Mouse (Mus musculus) inflammation-experienced regulatory T-cells, adult 16 weeks (primary cell): Measurements from ENCODE around the gene Gls2. TPM values are rescaled to one million over a fixed set of nuclear protein-coding genes. Genes with fewer than 3 reads are reported as not detected.

Experiments used
- polyA plus RNA-seq: library from polyadenylated mRNA; unstranded; fragments of 100-300 nt; shearing (Covaris generic); gene quantifications from one replicate; pipeline ENCODE4 v1.2.1, GENCODE M21; 2017

Gene Gls2
- polyA plus RNA-seq, result 0.48 TPM

DNA sequence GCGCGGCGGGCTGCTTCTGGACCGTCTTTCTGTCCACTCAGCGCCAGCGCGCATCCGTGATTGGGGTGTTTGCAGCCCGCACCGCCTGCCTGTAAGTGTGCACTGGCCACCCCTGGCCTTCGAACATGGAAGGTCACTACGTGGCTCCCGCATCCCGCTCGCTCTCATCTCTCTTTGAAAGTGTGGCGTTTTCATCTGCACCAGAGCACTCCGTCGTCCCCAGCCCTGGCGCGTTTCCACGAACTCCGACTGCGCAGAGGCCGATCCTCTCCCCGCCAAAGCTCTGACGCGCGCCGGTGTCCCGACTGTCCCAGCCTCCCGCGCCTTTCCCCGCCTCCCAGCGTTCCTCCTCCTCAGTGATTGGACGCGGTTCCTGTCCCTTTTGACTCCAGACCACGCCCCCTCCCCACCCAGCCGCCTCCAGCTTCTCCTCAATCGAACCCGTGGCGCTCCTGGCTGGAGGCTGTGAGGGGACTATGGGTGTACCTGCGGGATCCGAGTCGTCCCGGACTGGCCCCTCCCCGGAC, at the start of gene Gls2:
Gene Gls2 (plus strand): TSS at position 434 of the 527 bp plus-strand sequence.

DNA sequence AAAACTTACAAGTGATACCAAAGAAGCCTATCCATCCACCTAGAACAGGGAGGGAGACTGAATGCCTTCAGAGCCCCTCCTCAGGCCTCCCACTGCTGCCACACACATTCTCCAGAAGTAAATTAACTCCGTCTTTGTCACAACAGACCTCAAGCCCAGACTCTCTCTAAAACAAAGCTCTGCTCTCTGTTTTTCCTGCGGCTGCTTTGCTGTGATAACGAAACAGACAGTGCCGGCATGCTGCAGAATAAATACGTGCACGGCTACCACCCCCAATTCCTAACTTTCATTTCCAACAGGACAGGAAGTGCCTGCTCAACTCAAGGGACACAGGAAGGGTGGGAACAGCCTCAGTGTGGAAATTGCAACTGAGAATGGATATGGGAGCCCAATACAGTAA, 14.3 kb upstream of the Gls2 start, which contains the start of gene Rbms2:
Gene Rbms2 (minus strand): TSS at position 309 of the 400 bp plus-strand sequence.

DNA sequence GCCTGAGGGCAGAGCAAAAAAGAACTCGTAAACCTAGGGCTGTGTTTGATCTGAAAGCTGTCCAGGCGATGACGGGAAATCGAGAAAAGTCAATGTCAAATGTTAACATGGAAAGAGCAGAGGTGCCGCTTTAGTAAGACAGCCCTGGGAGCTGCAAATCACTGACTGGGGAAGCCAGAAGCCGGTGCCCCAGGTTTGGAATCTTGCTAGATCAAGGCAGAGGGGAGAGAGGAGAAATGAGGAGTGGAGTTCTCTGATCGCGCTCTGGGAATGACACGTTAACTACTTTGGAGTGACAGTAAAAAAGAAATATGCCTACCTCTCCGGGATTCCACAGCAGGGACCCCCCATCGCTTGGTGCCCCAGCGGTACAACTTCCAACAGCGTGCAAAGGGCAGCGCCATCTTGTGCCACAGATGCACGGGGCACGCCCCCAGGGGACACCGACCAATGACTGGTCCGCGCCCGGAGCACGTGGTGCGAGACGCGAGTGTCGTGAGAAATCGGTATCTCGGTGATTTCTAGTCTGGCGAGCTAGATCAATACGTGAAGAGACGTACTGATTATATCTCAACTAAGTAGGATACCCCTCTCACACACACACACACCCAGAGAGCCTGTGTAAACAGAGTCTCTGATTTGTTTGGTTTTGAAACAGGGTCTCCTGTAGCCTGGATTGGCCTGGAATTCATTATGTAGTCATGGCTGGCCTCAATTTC, 17.3 kb downstream of the Gls2 start, which contains the start of gene Spryd4:
Gene Spryd4 (minus strand): TSS at position 418 of the 719 bp plus-strand sequence.

DNA sequence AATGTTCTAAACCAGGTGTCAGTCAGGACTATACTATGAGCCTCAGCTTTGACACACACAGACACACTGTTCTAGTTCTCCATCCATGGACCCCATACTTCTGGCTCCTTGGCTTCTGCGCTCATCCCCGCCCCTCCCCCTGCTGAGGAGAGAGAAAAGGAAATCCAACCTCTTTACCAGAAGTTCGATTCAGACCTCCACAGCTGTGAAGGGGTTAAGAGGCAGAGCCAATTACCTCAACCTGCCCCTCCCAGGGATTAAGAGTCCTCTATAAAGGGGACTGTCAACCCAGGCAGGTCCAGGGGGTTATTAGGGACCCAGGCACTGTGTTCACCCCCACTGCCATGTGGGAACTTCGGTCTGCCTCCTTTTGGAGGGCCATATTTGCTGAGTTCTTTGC, 31.3 kb downstream of the Gls2 start, which contains the start of gene Mip:
Gene Mip (plus strand): TSS at position 301 of the 400 bp plus-strand sequence.

DNA sequence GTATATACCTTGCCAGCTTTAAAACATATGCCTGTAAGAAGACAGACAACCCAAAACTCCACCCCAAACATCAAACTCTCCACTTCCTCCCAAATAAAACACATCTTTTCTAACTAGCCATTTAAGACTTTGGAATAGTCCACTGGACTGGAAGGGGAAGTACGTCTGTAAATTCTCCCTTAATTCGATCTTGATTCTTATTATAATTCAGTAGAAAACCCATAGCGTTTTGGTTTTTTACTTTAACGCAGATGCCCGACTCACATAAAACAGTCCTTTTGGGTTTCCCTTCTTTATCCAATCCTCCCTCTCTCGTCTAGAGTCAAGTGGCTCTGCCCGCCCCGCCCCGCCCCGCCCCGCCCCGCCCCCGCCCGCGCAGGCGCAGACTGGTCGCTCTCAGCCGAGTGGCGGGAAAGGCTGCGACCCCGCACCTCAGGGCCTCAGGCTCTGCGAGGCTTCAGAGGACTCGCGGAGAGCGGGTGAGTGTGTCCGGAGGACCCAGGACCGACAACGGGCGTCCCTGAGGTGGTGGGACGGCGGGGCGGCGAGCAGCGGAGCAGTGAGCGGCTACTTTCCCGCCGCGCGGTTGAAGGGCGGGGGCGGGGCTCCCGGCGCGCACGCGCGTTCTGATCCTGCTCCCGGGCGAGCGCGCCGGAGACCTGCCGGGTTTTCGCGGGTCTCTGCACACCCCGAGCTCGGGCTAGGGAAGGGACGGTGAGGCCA, 37.6 kb downstream of the Gls2 start, which contains the start of gene Timeless:
Gene Timeless (plus strand): TSS at position 369 of the 723 bp plus-strand sequence.

DNA sequence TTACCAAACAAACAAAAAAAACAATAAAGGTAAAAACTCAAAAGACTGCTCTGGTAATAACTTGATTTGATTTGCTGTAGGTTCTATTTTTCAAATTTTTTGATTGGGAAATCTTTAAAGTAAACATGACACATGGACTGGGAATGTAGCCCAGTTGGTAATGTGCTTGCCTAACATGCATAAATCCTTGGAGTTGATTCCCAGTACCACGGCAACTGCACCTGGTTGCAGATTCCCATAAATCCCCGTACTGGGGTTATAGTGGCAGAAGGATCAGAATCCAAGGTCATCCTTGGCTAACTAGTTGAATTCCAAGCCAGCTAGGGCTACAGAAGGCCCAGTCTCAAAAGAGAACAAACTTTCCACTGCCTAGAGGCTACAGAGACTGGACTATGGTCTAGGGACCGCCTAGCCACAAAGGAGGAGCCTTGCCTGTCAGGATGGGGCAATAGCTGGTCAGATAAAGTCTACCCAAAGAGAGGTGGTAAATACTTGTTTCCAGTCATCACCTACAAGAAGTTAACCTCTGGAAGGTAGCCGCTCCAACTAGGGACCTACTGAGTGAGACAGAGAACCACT, 59.5 kb downstream of the Gls2 start, which contains the start of gene Apon:
Gene Apon (plus strand): TSS at position 420 of the 579 bp plus-strand sequence.

Other genes starting within 250 kb of the Gls2 start
- gene Hsd17b6, start 186.8 kb upstream of the Gls2 start, polyA plus RNA-seq, result not detected
- gene Prim1, start 179.3 kb upstream of the Gls2 start, polyA plus RNA-seq, result 20.1 TPM
- gene Naca, start 158.9 kb upstream of the Gls2 start, polyA plus RNA-seq, result 504 TPM
- gene Ptges3, start 135.5 kb upstream of the Gls2 start, polyA plus RNA-seq, result 96.7 TPM
- gene Atp5b, start 111.2 kb upstream of the Gls2 start, polyA plus RNA-seq, result 1,266 TPM
- gene Baz2a, start 102.9 kb upstream of the Gls2 start, polyA plus RNA-seq, result 88.0 TPM
- gene Rbms2, start 14.2 kb upstream of the Gls2 start, polyA plus RNA-seq, result 35.0 TPM
- 15.4 TPM for gene Spryd4, start 17.4 kb downstream of the Gls2 start, polyA plus RNA-seq
- not detected for gene Mip, start 31.4 kb downstream of the Gls2 start, polyA plus RNA-seq
- gene Timeless, start 37.6 kb downstream of the Gls2 start, polyA plus RNA-seq, result 27.6 TPM
- not detected for gene Apon, start 59.6 kb downstream of the Gls2 start, polyA plus RNA-seq
- gene Apof, start 74.2 kb downstream of the Gls2 start, polyA plus RNA-seq, result not detected
- gene Stat2, start 76.1 kb downstream of the Gls2 start, polyA plus RNA-seq, result 92.9 TPM
- gene Il23a, start 104.3 kb downstream of the Gls2 start, polyA plus RNA-seq, result not detected
- gene Pan2, start 108.9 kb downstream of the Gls2 start, polyA plus RNA-seq, result 54.5 TPM
- gene Cnpy2, start 128.0 kb downstream of the Gls2 start, polyA plus RNA-seq, result 151 TPM
- gene Cs, start 143.3 kb downstream of the Gls2 start, polyA plus RNA-seq, result 200 TPM
- 12.5 TPM for gene Coq10a, start 174.5 kb downstream of the Gls2 start, polyA plus RNA-seq
- gene Ankrd52, start 182.7 kb downstream of the Gls2 start, polyA plus RNA-seq, result 2.0 TPM
- gene Slc39a5, start 206.8 kb downstream of the Gls2 start, polyA plus RNA-seq, result 0.71 TPM
- 130 TPM for gene Nabp2, start 217.0 kb downstream of the Gls2 start, polyA plus RNA-seq
- 58.1 TPM for gene Rnf41, start 217.2 kb downstream of the Gls2 start, polyA plus RNA-seq